Mouse (Mus musculus) telencephalon, adult 2 months (tissue): Measurements from ENCODE around the gene Mrps34.

Experiments used
- DNase-seq: peaks from one replicate; pipeline ENCODE4 v3.0.0-alpha.2; 2011; ENCODE audit warnings: low read depth, low spot score

Mrps34 gene

GRCm38 (mm10) chr17:24881738-24882440 lies 13.0 kb upstream of the Mrps34 start:
- DNase-seq: no peak

GRCm38 (mm10) chr17:24884391-24884790 lies 10.5 kb upstream of the Mrps34 start:
- DNase-seq: no peak

GRCm38 (mm10) chr17:24885356-24886133 lies 9.4 kb upstream of the Mrps34 start:
- DNase-seq: no peak

- peak; percentile 100 for DNase-seq
Measured at GRCm38 (mm10) chr17:24886134-24886931, 8.6 kb upstream of the Mrps34 start, which contains the start of the genes Nubp2 and Spsb3. Gene Nubp2 (minus strand): TSS chr17:24886349. Gene Spsb3 (plus strand): TSS chr17:24886643.

GRCm38 (mm10) chr17:24886932-24887271 lies 8.0 kb upstream of the Mrps34 start:
- no peak for DNase-seq

- DNase-seq: no peak
Measured at GRCm38 (mm10) chr17:24887291-24888080, 7.4 kb upstream of the Mrps34 start.

- no peak for DNase-seq
Measured at GRCm38 (mm10) chr17:24888862-24889261, 6.1 kb upstream of the Mrps34 start.

- DNase-seq: no peak
Measured at GRCm38 (mm10) chr17:24890151-24891092, 4.5 kb upstream of the Mrps34 start.

GRCm38 (mm10) chr17:24891321-24891720 lies 3.6 kb upstream of the Mrps34 start:
- no peak for DNase-seq

GRCm38 (mm10) chr17:24892785-24893184 lies 2.1 kb upstream of the Mrps34 start:
- no peak for DNase-seq

GRCm38 (mm10) chr17:24893276-24893675 lies 1.6 kb upstream of the Mrps34 start:
- DNase-seq: no peak

GRCm38 (mm10) chr17:24894061-24894994 lies 588 bp upstream of the Mrps34 start:
- DNase-seq: no peak

- no peak for DNase-seq
Measured at GRCm38 (mm10) chr17:24895571-24896240, 790 bp downstream of the Mrps34 start.

- peak; percentile 59 for DNase-seq
Measured at GRCm38 (mm10) chr17:24896241-24896992, 1.5 kb downstream of the Mrps34 start, which contains the start of gene Nme3. Gene Nme3 (plus strand): TSS chr17:24896500.

- no peak for DNase-seq
Measured at GRCm38 (mm10) chr17:24896993-24897269, 2.0 kb downstream of the Mrps34 start.

GRCm38 (mm10) chr17:24897600-24897999 lies 2.7 kb downstream of the Mrps34 start:
- no peak for DNase-seq

GRCm38 (mm10) chr17:24898041-24898854 lies 3.3 kb downstream of the Mrps34 start:
- DNase-seq: no peak
